Mouse (Mus musculus) megakaryocyte, adult 5-6 weeks (primary cell): ENCODE results near the gene Neto2. TPM values are rescaled to one million over a fixed set of nuclear protein-coding genes. Genes with fewer than 3 reads are reported as not detected.
A peak's percentile ranks its signal among the peaks of the same experiment; 100 is the strongest.
"Not testable (repeated sequence)": the region's sequence is repeated elsewhere in the genome, so short reads cannot be mapped to it uniquely, and the experiment has no call there.

ENCODE experiments used
- ATAC-seq: 2 replicates; pipeline ENCODE4 v1.8.0; 2016; ENCODE audit warnings: mild to moderate bottlenecking, inconsistent platforms; ENCODE audit not compliant: poor library complexity, severe bottlenecking
- total RNA-seq, 2 experiments: library from RNA; stranded (forward) in 1 of 2; stranded (reverse) in 1 of 2; fragments of 153-499, 151-499 nt in 1 of 2; fragments of 221-1000, 200-1000 nt in 1 of 2; gene quantifications; 2 replicates each; pipeline versions ENCODE4 v1.2.3 to v1.2.4; 2015 to 2017

The Neto2 gene
- total RNA-seq (2015): 4.0 TPM in 2 replicates
- total RNA-seq (2017): 2.2 and 4.7 TPM in 2 replicates

GRCm38 (mm10) chr8:85700751-85701351 lies at the start of gene Neto2:
Gene Neto2 (minus strand): TSS chr8:85700924.
- peak; percentile 65 for ATAC-seq

- ATAC-seq: no peak
These were observed 44.3 kb upstream of the Neto2 start for GRCm38 (mm10) chr8:85745053-85745452.

- ATAC-seq: no peak
These were observed 29.8 kb upstream of the Neto2 start for GRCm38 (mm10) chr8:85730545-85730944.

- ATAC-seq: no peak
These were observed 16.5 kb upstream of the Neto2 start for GRCm38 (mm10) chr8:85717271-85717670.

GRCm38 (mm10) chr8:85716696-85717095 lies 16.0 kb upstream of the Neto2 start:
- no peak for ATAC-seq

GRCm38 (mm10) chr8:85706988-85707387 lies 6.3 kb upstream of the Neto2 start:
- peak; percentile 67 for ATAC-seq

- ATAC-seq: peak; percentile 57
These were observed 498 bp downstream of the Neto2 start for GRCm38 (mm10) chr8:85700101-85700750.

- ATAC-seq: peak; percentile 86
These were observed 1.7 kb downstream of the Neto2 start for GRCm38 (mm10) chr8:85699051-85699450.

- ATAC-seq: peak; percentile 51; the same call in 1 of the 2 replicates
These were observed 35.6 kb downstream of the Neto2 start for GRCm38 (mm10) chr8:85665146-85665545.

- ATAC-seq: peak; percentile 71; the same call in 1 of the 2 replicates
These were observed 38.7 kb downstream of the Neto2 start for GRCm38 (mm10) chr8:85661995-85662394.

- ATAC-seq: no peak
These were observed 49.5 kb downstream of the Neto2 start for GRCm38 (mm10) chr8:85651201-85651600.

- ATAC-seq: no peak
These were observed 52.2 kb downstream of the Neto2 start for GRCm38 (mm10) chr8:85648553-85648952.

- ATAC-seq: no peak
These were observed 55.6 kb downstream of the Neto2 start for GRCm38 (mm10) chr8:85644921-85645665.

- ATAC-seq: peak; percentile 85
These were observed 76.3 kb downstream of the Neto2 start for GRCm38 (mm10) chr8:85624450-85624849.

- no peak for ATAC-seq
These were observed 77.5 kb downstream of the Neto2 start for GRCm38 (mm10) chr8:85623246-85623645.

GRCm38 (mm10) chr8:85618789-85619188 lies 81.9 kb downstream of the Neto2 start:
- ATAC-seq: peak; percentile 54

GRCm38 (mm10) chr8:85617125-85617524 lies 83.6 kb downstream of the Neto2 start:
- ATAC-seq: not testable (repeated sequence)

- ATAC-seq: no peak
These were observed 91.9 kb downstream of the Neto2 start for GRCm38 (mm10) chr8:85608836-85609235.

- no peak for ATAC-seq
These were observed 92.9 kb downstream of the Neto2 start for GRCm38 (mm10) chr8:85607804-85608203.

GRCm38 (mm10) chr8:85606974-85607373 lies 93.8 kb downstream of the Neto2 start:
- no peak for ATAC-seq

- ATAC-seq: no peak
These were observed 94.2 kb downstream of the Neto2 start for GRCm38 (mm10) chr8:85606561-85606960.

GRCm38 (mm10) chr8:85604201-85604600 lies 96.5 kb downstream of the Neto2 start:
- ATAC-seq: no peak
